Mouse (Mus musculus) liver, adult 2 months (tissue): ENCODE data around the gene Gm37240.

ENCODE experiments used
- CTCF ChIP-seq: fragments of 200-500 bp; IDR thresholded peaks from 2 replicates; pipeline ENCODE4 v1.5.1; 2011; ENCODE audit warnings: low read depth, low read length, control low read depth
- POLR2A ChIP-seq: fragments of 200-500 bp; IDR thresholded peaks from 2 replicates; pipeline ENCODE4 v1.6.1; 2011; ENCODE audit warnings: low read length, control low read depth; ENCODE audit not compliant: insufficient read depth; ENCODE audit errors: extremely low read depth

GRCm38 (mm10) chr3:85391756-85392155, 495.6 kb downstream of the Gm37240 start:
- TF ChIP-seq POLR2A (no peak), CTCF (no peak)
